Mouse (Mus musculus) adipocyte (in vitro differentiated cells): ENCODE data around the gene Actg1.
A peak's percentile ranks its signal among the peaks of the same experiment; 100 is the strongest.

Source experiments
- DNase-seq: peaks from one replicate; pipeline ENCODE4 v3.0.0-alpha.2; 2016; ENCODE audit warnings: low spot score

Actg1 gene

DNA sequence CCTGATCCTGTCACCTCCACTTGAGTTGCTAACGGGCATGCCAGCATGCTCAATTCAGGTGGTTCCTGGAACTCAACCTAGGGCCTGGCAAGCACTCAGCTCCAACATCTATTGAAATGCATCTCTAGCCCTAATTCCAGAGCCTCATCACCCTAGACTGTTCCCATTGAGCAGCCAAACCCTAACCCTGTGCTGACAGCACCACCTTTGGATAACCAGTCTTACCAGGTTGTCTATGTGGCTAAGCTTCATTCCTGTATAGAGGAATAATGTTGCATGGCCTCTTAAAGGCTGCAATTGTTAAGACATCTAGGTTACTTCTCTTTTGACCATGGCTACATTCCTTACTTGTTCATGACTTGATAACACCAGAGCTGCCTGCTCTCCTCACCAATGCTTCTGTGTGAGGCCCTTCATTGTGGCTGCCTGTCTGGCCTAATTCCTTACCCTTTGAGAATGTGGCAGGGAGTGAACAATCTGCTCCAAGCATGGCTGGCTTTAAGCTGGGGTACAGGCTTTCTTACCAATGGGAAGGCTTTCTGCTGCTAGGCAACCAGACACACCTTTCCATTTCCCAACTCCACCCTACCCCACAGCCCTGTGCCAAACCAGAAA, 3.2 kb downstream of the Actg1 start:
- peak; percentile 41 for DNase-seq

DNA sequence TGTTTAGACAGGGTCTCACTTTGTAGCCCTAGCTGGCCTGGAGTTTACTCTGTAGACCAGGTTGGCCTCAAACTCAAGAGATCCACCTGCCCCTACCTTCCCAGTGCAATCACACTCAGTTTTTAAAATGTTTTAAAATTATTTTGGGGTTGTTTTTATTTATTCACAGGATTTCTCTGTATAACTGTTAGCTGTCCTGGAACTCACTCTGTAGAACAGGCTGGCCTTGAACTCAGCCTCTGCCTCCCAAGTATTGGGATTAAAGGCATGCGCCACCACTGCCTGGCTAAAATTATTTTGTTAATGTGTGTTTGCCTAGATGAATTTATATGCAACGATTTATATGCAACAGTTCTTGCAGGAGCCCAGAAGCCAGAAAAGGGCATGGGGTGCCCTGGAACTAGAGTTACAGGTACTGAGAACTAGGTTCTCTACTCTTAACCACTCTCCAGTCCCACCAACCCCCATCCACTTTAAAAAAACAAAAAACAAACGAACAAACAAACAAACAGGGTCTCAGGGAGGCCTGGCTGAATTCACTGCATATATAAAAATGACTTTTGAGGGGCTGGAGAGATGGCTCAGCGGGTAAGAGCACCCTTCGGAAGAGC, 3.9 kb downstream of the Actg1 start:
- DNase-seq: no peak

DNA sequence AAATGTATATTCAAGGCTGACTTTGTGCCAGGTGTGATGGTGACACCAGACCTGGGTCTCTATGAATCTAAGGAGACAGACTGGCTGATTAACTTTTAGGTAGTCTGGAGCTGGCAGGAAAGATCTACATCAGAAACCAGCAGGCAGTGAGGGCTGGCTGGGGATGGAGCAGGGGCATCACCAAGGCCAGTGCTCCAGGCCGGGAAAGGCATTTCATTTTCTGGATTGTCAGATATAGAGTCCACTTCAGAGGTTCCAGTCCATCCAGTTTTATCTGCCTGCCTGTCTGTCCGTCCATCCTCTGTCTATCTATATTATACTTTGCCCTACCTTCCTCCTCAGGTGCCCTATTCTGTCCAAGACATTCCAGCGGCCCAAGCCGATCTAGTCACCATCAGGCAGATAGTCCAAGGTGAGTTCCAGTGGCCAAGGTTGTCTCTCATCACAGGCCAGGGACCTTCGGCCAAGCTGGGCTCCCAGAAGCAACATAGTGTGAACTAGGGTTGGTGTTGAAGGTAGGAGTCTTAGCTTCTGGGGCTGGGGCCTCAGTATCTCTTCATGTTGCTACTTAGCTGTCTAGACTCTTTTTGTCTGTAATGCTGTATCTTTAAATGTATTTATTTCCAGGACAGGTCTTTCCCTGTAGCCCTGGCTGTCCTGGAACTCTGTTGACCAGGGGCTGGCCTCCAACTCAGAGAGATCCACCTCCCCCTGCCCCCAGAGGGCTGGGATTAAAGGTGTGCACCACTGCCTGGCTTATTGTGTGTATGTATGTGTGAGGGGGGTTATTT, 4.6 kb downstream of the Actg1 start:
- no peak for DNase-seq

DNA sequence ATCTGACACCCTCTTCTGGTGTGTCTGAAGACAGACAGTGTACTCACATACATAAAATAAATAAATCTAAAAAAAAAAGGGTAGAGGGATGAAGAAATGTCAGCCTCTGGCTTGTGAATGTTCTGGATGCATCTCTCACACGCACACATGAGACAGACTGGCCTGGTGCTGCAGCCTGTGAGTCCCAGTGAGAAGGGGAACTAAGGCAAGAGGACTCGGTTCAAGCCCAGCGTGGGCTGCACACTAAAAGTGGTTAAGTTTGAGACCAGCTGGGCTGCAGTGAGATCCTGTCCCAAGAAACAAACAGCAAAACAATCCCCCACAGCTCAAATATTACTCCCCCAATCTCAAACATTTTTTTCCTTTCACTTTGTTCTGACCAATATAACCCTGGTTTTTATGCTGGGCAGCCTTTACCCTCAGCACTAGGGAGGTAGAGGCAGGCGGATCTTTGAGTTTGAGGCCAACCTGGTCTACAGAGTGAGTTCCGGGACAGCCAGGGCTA, 5.6 kb downstream of the Actg1 start:
- DNase-seq: no peak

DNA sequence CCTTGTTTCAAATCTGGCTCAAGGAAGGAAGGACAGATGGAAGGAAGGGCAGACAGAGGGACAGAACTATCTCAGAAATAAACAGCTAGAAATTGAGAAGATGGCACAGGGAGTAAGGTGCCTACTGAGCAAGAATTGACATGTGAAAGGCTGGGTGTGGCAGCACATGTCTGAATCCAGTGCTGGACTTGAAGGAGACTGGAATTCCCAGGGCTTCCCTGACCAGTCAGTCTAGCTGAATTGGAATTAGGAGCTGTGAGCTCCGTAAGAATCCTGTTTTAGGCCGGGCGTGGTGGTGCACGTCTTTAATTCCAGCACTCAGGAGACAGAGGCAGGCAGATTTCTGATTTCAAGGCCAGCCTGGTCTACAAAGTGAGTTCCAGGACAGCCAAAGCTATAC, 6.7 kb downstream of the Actg1 start:
- no peak for DNase-seq

GRCm38 (mm10) chr11:120339978-120340513, 8.3 kb downstream of the Actg1 start:
- DNase-seq: no peak

DNA sequence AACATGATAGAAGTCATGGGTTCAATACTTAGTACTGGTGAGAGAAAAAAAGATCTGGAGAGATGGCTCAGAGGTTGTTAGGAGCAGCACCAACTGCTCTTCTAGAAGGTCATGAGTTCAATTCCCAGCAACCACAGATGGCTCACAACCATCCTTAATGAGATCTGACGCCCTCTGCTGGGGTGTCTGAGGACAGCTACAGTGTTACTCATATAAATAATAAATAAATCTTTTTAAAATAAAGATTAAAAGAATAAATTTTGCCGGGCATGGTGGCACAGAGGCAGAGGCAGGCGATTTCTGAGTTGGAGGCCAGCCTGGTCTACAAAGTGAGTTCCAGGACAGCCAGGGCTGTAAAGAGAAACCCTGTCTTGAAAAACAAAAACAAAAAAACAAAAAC, 9.6 kb downstream of the Actg1 start:
- DNase-seq: no peak

DNA sequence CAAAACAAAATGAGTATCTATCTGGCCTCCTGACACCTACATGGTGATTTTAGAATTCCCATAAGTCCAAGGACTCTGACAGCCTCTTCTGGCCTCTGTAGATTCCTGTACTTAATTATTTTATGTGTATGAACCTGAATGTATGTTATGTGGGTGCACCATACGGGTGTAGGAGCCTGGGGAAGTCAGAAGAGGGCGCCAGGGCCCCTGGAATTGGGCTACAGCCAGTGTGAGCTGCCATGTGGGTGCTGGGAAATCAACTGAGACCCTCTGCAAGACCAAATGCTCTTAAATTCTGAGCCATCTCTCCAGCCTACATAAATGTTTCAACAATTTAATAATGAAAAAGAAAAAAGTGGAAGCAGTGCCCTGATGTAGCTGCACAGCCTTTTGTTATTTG, 10.9 kb downstream of the Actg1 start:
- no peak for DNase-seq

DNA sequence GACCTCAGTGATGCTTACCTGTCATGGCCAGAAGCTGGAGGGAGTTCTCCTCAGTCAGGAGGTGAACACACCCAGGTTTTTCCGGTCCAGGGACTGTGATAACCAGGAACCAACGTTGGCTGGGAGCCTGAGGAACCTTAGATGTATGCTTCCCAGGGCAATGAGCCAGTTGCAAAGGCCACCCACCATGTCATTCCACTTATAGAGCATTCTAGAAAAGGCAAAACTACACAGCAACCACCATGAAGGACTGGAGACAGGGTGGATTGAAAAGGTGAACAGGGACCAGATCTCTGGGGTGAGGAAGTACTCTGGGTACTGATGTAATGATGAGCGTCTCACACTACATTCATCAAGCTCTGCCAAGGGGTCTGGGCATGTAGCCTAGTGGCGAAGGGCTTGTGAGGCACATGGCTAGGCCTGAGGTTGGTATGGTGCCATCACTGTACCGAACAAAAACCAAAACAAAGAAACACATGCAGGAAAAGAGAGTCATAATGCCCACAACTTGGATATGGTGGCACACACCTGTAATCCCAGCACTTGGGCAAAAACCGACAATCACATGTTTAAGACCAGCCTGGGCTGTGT, 12.8 kb downstream of the Actg1 start:
- DNase-seq: no peak

DNA sequence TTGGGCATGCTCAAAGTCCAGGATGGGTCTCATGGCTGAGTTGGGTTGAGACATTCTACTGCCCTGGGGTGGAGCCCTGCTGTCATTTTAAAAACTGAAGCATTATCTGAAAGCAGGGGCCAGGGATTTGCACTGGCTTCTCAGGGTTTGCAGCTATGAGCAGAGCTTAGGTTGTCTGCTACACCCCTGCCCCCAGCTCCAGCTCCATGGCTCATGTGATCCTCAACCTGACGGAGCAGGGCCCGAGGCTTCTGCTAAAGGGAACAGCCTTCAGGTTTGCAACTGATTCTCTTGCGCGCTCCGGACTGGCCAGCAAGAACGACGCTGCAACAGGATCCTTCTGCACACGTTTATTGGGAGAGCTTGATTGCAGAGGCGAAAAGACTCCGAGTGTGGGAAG, 28.2 kb downstream of the Actg1 start:
- DNase-seq: no peak

DNA sequence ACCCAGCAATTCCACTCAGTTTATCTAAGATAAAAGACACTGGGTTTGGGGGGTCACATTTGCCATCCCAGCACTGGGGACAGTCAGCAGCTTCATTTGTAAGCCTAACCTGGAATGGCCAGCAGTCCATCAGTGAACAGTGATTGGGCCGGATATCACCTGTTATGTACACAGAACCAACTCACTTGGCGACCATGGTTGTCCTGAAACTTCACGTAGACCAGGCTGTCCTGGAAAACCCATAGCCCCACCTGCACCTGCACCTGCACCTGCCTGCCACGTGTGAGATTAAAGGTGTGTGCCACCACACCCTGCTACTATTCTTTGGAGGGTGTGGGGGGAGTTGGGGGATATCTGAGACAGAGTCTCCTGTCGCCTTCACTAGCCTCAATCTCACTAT, 29.0 kb downstream of the Actg1 start:
- no peak for DNase-seq

- no peak for DNase-seq
Measured at GRCm38 (mm10) chr11:120317456-120317855, 30.9 kb downstream of the Actg1 start.

- DNase-seq: no peak
Measured at GRCm38 (mm10) chr11:120316690-120317254, 31.6 kb downstream of the Actg1 start.

GRCm38 (mm10) chr11:120315832-120316689, 32.3 kb downstream of the Actg1 start:
- DNase-seq: peak; percentile 94

DNA sequence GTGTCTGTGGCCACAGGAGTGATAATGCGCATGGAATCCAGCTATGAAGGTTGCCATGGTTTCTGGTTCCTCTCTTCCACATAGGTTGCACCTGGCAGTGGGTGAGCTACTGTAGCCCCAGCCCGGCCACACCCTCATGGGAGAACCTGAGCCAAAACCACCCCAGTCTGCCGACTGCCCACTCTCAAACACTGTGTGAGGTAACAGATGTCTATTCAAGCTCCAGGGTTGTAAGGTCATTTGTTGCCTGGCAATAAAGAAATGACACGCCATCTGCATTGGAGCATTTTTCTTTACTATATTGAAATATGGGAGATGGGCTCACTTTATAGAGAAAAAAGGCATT, 33.0 kb downstream of the Actg1 start:
- DNase-seq: no peak

GRCm38 (mm10) chr11:120314721-120315415, 33.5 kb downstream of the Actg1 start:
- no peak for DNase-seq

DNA sequence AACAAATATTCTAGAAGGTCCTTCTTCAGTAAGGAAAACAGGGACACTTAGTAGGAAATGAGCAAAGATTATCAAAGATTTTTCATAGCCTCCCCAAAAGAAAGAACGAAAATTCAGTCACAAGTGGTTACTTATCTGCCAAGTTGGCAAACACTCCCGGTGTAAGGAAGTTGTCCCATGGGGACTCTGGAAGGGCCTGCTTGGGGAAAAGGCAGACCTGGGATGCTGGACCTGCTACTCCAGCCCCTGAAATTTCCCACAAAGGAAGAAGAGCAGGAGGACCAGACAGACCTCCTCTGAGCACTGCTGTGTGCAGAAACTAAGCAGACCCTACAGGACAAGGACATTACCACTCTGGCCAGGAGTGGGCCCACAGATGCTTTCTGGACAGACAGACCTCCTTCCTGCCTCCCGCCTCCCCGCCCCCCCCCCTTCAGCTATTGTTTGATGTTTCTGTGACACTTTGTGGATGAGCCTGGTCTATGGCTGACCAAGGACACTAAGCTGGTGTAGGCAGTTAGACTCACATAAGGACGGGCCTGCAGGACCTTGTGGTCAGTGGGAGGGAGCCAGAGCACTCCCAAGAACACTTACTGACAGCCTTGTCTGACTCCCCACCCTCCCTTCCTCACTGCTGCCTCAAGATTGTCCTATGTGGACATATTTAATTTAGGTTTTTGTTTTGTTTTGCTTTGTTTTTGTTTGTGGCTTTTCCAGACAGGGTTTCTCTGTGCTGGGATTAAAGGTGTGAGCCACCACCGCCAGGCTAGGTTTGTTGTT, 34.2 kb downstream of the Actg1 start:
- peak; percentile 66 for DNase-seq

- no peak for DNase-seq
Measured at GRCm38 (mm10) chr11:120312069-120312468, 36.3 kb downstream of the Actg1 start.

DNA sequence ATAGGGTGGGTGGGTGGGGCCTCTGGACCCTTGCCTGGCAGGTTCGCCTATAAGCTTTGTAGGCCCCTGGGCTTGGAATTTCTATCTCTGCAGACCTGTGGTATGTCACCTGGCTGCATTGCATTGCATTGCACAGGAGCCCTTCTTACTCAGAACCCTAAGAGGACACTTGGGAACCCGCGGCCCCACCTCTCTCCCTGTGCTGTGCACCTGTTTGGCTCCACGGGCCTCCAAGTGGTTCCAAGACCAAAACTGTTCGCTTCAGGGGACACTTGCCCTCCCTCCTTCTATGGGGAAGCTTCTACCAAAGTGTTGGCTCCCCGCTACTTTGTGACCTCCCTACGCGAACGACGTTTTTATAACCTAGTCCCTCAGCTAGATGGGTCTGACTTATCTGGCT, 36.8 kb downstream of the Actg1 start:
- no peak for DNase-seq

DNA sequence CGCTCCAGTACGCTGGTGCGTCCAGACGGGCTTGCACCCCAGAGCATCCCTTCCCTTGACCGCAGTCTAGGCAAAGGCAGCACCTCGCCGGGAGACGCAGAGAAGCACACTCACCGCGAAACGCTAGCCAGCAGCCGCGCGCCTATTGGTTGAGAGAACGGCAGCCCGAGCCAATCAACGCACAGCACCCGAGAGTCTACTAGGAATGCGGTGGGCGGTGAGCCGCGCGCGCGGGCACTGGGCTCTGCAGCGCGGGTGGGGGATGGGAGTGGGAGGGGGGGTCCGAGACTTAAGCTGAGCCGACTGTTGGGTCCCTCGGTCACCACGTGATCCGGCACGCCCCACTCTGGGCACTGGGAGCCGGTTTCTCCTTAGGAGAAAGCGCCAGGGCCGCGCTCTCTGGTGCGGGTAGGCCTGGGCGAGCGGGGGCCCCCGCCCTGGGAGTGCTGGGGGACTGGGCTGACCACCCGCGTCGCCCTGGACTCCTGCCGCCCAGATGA, 37.5 kb downstream of the Actg1 start:
- peak; percentile 32 for DNase-seq
